Mouse (Mus musculus): ENCODE data around the gene Cd47.
A peak's percentile ranks its signal among the peaks of the same experiment; 100 is the strongest.

Cd47 gene

DNA sequence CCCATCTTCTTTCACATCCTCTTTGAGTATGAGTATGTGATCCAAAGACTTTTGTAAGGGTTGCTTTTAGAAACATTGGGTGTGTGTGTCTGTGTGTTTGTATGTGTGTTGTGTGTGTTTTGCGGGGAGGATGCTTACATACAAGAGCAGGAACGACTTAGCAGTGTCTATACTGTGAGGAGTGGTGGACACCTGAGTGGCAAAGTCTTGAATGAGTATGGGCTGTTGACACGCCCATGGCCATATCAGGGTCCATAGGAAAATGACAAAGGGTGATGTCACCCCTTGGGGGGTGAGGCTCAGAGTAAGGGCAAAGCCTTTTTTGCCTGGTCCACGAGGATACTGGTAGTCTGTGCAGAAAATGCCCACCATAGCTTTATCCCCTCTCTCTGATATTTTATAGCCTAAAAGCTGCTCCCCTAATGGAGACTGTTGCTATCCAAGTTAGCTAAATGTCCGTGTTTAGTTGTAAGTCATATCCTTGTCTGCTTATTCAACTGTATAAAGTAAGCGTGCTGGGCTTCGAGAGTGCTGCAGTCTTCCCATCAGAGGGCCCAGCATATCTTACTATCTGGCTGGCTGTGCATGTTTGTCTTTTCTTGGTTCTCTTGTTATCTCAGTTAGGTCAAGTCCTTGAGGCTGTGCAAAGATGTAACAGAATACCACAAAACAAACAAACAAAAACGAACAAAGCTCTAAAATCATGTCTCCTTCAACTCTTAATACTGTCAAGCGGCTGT lies 76.1 kb downstream of the Cd47 start:
- no peak for DNase-seq

DNA sequence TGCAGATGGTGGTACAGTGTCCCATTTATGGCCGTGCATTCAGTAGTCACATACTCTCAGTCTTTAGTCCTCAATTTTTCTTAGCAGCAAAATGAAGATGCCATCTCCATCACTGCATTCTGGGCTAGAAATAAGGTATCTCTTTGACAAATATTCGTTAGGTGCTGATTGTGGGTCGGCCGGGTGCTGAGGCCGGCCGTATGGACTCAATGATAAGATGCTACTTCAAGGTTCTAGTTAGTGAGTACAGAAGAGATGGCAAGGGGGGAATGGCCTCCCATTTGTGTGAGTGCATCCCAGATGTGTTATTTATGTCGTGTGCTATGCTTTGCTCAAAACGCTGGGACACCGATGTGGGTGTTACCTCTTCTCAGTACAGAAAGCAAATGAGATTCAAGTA lies 76.9 kb downstream of the Cd47 start:
- DNase-seq = no peak

DNA sequence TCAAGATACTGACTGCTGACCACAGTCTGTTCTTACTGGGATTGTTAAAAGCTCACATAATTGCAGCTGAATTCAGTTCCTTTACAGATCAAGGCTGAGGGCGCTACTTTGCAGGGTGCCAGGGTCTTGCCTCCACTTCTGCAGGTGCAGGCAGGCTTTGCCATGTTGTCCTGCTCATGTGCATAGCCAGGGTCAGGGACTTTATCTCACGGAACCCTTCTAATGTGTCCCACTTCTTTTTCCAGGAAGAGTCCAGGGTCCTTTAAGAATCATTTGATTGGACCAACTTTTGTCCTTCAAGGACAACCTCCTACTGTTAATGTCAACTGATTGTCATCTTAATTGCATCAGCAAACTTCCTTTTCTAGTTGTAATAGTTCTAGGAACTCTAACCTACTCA lies 77.7 kb downstream of the Cd47 start:
- DNase-seq = no peak

DNA sequence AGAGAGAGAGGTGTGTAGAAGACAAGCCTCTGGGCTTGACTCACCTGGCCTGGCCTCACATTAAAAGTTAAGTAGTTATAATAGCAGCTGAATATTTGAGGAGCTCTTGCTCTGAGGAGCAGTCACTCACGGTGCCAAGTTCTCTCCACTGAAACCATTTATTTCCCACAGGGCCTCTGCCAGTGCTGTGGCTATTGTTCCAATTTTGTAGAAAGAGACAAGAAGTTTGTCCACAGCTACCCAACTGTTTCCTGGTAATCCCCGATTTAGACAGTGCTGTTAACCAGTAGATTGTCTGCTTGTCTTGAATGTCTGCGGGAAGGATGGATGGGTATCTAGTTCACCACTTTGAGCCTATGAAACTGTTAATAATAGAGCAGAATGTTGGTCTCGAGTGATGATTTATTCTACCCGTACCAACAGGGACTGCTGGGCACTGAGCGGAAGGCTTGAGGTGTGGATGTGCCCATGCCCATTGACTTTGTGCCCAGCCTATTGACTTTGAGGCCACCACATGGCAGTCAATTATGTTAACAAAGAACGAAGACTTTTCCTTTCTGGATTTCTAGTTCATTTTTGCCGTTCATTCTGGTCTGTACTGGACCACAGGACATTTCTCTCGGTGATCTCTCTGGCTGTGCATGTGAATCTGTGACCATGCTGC lies 86.2 kb downstream of the Cd47 start:
- peak; percentile 39 for DNase-seq

DNA sequence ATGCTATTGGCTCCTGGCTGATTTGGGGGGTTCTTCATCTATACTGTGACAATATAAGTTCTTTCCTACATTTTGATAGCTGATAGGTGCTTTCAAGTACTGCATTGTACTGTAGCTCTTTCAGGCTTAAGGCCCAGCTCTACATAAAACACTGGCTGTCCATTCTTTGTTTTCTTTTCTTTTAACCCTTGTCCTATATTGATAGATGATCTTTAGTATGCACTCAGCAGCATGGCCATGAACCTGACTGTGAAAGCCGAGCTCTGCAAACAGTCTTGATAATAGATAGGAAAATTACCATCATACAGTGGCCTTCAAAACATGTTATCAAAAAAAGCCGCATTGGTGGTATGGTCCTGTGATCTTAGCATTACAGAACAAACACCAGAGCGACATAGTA lies 87.0 kb downstream of the Cd47 start:
- no peak for DNase-seq

DNA sequence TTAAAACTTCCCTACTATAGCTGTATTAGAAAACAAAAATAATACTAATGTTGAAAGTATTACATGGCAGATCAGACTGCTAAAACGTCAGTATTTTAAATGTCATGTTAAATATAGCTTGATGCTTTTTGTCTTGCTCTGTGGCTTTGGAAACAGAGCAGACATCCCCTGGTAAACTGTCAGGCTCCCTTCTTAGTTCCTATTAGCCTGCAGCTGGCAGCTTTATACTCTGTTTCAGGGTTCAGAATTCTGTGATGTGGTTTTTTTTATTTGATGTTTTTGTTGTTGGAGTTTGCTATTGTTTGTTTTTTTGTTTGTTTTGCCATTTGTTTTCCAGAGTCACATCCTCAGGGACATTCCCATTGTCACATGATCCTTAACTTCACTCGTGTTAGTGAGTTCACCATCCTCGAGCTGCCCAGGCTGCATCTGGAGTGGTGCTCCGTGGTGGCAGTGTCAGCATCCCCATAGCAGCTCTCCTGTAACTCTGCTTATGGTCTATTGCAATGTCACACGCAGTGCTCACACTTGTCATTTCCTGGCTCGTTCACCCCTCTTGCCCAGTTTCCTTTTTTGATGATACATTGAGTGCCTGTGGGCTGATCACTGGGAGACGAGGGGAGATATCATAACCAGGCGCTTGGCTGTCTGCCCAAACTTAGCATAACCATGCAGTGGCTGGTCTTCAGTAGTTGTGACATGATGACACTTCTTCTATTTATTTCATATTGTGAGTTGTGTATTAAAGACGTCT lies 87.7 kb downstream of the Cd47 start:
- DNase-seq = no peak

DNA sequence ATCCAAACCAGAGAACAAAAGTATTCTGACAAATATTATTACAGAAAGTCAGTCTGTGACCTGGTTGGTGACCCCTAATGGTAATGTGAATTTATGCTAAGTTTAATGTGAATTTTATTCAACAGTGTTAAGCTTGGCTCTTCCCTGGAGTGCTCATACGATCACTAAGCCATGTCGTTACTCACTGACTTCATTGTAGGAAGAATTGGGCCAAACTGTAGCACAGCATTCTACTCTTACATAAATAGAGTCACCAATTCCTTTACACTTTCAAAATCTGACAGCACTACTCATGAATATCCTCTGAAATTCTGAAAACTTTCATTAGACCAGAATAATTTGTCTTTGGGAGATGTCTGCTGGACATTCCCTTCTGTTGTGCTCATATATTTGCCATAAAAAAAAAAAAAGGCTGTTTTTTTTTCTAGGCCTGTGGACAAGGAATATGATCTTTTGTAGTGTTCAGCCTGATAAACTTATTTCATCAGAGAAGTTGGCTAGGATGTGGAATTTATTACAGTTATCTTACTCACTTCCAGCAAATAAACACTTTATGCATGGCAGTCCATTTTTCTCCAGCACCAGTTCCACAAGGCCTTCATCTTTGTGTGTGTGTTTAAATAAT lies 88.8 kb downstream of the Cd47 start:
- DNase-seq = no peak

DNA sequence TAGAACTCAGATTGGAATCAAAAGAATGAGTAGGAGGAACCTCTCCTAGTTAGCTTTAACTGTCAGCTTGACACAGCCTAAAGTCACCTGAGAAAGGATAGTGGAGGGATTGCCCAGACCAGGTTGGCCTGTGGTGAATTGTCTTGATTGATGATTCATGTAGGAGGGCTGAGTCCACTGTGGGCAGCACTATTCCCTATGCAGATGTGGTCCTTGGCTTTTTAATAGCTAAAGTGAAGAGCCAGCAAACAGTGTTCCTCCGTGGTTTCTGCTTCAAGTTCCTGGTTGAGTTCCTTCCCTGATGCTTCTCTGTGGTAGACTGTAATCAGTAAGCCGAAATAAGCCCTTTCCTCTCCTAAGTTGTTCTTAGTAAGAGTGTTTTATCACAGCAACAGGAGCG lies 91.9 kb downstream of the Cd47 start:
- DNase-seq = no peak

DNA sequence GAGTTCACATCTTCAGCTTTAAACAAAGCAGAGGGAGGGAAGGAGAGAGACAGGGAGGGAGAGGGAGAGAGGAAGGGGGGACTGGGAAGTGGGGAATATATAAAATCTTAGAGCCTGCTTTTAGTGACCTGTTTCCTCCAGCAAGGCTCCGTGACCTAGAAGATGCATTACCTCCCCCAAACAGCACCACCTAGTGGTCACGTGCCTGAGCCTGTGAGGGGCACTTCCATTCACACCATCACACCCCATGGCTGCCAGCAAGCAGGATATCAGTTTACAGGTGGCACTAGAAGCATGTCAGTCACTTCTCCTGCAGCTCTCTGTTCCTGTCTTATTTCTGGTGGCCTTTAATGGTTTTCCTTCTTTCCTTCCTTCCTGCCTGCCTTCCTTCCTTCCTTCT lies 92.6 kb downstream of the Cd47 start:
- DNase-seq = no peak

DNA sequence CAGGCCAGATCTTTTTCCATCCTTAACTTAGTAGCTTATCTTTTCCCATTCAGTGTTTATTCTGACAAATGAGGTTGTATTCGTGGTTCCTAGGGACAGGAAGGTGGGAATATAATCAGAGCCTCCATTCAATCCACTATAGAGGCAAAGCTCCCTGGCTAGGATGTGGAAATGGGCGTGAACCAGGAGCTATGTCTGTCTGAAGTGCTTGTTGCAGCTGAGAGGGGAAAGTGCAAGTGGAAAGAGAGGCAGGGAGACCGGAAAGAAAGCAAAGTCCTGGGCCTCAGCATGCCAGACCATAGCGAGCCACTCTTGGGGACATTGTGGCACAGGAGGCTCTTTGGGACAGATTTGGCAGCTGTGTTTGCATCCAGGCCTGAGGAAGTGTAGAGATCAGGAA lies 94.3 kb downstream of the Cd47 start:
- DNase-seq = no peak

DNA sequence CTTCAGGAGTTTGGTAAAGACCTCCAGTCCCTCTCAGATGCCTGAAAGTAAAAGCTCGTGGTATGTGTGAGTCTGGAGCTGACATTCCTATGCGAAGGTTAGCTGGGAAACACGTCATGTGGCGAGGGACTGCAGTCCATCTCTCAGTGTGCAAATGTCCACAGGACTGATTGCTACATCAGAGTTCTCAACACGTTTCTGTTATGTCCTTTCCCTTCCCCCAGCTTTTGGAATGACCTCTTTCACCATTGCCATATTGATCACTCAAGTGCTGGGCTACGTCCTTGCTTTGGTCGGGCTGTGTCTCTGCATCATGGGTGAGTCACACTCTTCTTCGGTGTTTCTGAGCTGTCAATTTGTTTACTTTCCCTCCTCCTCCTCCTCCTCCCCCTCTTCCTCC lies 95.8 kb downstream of the Cd47 start:
- no peak for DNase-seq

DNA sequence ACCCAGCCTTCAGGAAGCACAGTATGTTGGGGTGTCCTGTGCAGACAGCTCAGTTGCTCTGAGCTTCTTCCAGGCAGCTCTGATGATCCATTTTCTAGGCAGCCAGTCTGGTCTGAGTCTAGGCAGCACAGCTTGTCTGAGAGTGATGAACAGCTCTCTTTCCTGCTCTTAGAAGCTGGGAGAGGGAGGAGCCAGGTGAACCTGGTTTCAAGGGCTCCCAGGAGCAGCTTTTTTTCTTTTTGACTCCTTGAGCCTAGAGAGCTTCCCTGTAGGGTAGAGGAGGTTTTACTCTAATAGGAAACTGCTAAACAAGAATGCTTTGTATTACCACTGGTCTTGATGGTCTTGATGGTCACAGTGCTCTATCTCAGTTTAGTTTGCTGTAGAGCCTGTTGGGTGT lies 101.1 kb downstream of the Cd47 start:
- DNase-seq = no peak

DNA sequence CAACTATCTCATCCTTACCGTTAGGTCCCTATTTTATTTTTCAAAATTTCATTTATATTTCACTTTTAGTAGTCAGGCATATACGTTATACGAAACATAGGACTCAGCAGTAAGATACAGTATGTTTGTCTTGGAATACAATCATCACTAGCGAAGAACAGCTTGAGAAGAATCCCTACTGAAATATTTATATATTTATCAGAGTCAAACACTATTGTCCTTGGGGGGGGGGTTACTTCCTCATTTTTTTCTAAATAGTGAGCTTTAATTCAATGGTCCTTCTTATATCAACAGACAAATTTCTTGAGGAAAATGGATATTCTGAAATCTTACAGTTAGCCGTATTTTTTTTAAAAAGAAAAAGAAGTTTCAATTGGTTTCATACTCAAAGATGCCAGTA lies 101.8 kb downstream of the Cd47 start:
- DNase-seq = no peak

DNA sequence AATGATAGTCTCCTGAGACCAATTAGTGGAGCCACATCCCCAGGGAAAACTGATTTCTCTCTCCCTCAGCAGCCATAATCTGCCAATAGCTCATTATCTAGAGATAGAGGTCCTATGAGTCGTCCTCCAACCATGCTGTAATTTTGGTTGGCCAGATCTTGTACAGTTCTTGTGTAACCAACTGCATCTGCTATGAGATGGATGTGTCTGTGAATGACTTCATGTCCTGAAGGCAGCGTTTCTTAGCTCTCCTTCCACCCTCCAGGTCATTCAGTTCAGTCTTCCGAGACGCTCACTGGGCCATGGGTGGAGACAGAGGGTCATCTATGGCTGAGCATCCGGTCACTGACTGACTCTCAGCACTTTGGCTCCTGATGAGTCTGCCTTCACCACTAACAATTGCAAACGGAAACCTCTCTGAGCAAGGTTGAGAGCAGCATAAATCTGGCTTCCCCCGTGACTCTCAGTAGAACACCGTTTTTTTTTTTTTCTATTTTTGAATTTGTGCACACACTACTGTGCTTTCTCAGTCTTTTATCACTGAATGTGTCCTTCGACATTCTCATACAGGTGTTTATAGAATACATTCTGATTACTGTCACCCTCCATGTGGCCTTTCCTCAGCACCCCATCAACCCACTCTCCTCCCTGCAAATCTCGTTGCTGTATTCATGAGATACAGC lies 104.1 kb downstream of the Cd47 start:
- no peak for DNase-seq

DNA sequence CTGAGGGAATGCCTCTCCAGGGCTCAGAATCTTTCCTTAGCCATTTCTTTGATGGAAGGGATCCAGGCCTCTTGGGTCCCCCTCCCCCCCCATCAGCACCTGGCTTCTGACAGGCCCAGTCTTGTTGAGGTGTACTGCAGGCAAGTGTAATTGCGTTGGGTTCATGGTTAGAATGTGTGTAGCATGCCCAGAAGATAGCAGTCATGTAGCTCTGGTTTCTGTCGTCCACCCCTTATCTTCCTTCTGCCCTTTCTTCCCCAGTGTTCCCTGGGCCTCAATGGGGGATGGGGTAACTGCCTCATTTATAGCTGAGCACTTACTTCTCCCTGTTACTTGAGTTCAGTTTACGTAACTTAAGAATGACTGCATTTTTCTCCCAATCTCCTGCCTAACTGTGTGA lies 104.7 kb downstream of the Cd47 start:
- no peak for DNase-seq

DNA sequence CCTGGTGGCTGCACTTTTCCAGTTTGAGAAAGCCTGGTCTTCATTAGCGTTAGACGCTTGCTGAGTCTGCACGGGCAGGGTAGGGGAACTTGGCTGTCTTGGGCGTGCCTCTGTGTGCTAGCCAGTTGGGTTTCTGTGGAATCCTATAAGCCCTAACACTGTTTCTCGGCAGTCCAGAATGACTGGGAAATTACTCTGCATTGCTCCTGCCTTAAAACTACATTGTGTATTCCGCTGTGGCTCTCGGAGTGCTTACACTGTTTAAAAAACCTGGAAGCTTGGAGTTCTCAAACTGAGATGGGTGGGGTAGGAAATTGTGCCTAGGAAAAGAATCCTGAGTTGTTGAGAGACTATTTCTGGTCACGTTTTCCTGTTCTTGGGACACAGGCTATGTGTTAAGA lies 105.3 kb downstream of the Cd47 start:
- no peak for DNase-seq

DNA sequence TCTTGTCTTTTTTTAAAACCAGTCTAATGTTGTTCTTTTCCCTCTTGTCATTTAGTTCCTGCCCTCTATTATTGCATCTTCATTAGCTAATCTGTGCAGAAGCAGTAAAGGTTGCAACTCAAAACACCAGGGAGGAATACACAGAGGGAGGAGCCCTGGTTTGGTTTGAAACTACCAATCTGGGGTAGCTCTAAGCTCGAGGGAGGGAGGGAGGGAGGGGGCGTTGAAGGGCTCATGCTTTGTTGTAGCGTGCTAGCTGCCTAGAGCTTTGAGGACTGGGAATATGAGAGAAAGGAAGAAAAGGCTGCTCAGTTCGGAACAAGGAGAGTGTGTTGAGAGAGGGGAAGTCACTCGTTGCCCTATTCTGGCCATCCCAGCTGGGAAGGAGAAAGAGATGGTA lies 105.7 kb downstream of the Cd47 start:
- DNase-seq = no peak

DNA sequence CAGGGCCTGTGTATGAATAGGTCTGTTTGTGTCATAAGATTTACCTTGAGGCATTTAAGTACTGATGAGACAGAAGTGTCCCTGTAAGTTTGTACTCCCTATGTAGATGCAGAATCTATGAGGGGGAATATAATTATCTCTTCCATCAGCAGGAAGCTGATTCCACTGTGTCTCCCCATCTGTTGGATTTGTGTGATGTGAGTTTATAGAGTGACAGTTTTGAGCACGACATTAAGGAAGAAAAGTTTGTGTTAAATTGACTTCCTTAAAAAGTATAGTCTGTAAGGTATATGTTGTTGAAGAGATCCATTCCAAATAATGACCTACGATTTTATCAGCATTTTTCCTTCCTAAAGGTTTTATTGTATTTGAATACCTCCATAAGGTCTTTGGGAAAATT lies 106.6 kb downstream of the Cd47 start:
- DNase-seq = no peak

DNA sequence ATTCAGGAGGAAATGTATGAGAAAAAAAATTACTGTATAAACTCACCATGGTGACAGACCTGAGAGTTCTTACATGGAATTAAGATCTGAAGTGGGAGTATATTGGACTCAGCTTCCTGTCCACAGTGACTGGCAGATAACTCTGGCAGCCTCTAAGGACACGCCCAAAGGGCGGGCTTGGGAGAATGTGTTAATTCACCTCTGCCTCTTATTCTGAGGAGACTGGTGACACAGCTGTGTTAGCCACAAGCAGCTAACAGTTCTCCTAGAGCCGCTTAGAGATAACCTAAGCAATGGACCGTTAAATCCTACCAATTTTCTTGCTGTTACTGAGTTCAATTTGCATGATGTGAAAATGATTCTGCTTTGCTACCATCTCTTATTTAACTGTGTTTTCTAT lies 107.0 kb downstream of the Cd47 start:
- no peak for DNase-seq

DNA sequence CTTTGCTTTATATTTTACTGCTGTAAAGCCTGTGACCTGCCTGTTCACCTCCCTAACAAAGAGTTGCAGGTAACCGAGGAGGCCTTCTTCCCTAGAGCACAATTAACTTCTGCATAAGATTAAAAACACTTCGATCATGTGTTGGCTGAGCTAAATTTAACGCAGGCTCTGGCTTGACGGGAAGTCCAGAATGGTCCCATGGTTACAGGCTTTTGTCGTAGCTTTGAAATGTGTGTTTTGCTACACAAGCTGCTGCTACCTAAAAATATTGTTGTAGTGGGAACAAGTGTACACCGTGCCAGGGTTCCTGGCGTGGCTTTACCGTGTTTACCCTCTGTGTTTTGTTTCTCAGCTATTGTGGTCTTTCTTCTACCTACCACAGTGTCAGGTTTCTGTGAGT lies 109.2 kb downstream of the Cd47 start:
- DNase-seq = no peak

DNA sequence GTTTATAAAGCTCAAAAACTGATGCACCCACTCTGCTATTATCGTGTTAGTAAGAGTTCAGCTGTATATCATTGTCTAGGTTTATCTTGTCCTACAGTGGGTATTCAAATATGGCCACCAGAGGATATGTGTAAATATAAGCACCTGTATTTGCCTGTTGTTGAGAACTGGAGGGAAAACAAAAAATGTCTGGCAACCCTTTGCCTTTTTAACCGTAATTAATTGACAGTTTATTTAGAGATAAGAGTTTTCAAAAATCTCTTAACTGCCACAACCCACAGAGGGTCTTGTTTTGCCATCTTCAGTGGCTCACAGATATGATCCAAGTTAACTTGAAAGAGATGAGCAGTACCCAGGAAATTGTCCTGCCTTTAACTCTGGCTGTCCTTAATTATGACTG lies 113.8 kb downstream of the Cd47 start:
- no peak for DNase-seq

DNA sequence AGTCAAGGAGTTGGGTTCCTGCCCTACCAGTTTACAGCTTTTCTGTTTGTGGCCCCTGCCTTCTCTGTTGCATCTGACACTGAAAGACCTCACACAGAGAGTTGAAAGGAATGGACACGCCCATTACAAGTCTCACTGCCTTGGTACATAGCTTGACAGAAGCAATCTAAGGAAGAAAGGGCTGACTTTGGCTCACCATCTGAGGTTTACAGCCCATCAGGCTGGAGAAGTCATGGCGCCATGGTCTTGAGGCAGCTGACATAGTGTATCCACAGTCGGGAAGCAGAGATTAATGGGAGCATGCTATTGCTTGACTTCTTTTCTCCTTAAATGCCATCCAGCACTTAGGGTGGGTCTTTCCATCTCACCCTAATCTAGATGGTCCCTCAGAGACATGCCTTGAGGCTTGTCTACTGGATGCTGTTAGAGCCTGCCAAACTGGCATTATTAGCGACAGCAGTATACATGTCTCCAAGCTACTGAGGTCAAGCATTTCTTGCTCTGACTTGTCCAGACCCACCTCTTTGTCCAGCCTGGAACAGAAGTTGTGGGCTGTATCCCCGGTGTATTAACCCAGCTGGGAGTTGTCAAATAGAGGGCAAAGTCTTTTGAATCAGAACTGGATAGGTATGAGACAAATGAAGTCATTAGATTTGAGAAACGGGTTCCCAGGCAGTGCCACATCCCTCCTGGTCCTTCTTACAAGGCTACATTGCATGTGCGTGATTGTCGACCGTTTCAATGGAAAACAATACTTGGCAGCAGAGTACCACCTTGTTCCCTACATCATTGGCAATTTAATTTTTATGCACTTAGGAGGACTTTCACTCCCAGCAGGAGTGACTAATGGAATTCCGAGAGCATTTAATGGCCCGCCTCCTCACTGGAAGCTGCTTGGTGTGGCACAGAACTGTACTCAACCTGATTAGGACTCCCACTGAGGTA lies 115.5 kb downstream of the Cd47 start:
- DNase-seq = no peak

Measured in cerebellum, adult 9-11 months (tissue).